Mouse (Mus musculus) ZHBTc4 (cell line): Measurements from ENCODE around the gene Zscan4-ps2.
"Not testable (repeated sequence)": the region's sequence is repeated elsewhere in the genome, so short reads cannot be mapped to it uniquely, and the experiment has no call there.

Source experiments
- DNase-seq: peaks from one replicate; pipeline ENCODE4 v3.0.0-alpha.2; 2011; ENCODE audit warnings: low read depth, low spot score

Zscan4-ps2 gene

DNA sequence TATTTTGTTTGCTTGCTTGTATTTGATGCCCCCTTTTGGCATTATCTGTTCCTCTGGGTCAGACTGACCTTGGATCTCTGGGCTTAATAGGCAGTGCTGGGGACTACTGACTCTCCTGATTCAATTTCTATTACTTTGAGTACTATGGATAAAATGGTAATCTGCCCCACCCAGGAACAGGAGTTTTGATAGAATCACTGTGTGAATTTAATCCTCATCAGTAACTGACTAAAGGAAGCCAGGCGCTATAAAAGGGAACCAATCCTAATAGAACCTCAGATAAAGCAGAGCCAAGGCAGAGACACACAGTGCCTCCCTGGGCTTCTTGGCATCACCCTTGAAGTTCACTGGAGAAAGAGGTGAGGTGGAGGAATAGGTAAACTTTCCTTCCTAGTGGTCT lies at the start of gene Zscan4-ps2:
Zscan4-ps2 (plus strand) TSS at position 301 of the 400 bp plus-strand sequence.
- not testable (repeated sequence) for DNase-seq
